Mouse (Mus musculus): Measurements from ENCODE around the gene Tfdp2.

DNA sequence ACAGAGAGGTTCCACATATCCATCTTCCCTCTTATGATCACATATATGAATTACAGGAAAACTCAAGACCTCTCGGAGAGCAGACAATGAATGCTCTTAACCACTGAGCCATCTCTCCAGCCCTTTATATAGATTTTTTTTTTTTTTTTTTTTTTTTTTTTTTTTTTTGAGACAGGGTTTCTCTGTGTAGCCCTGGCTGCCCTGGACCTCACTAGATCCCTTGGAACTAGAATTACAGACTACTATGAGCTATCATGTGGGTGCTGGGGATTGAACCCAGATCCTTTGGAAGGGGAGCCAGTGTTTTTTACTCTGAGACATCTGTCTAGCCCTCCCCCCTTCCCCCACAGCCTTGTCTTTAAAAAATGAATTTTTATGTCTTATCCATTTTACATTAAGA is 21.2 kb downstream of the Tfdp2 start:
- no peak for TF ChIP-seq CTCF (IDR thresholded peaks at IDR 0.05; ENCODE audit: low read depth, low read length)
- TF ChIP-seq POLR2A (IDR thresholded peaks at IDR 0.05; ENCODE audit: insufficient read depth, low read length) = no peak
- no peak for TF ChIP-seq EP300 (IDR thresholded peaks at IDR 0.05; ENCODE audit: insufficient read depth, low read depth, low read length)

All from ES-Bruce4 (cell line).